Comparison of ENCODE assay signal across 8 mouse cellular contexts in genomic region chr17:15379741-15380526, GRCm38 (mm10). TPM values are rescaled to one million over a fixed set of nuclear protein-coding genes. Genes with fewer than 3 reads are reported as not detected.
A peak's percentile ranks its signal among the peaks of the same experiment; 100 is the strongest.
DNase-seq lines count a peak whose midpoint lies in the region; TF ChIP-seq lines count a peak whose summit lies in the region.

No protein-coding gene starts in this region.

- no peak for TF ChIP-seq EP300 in heart, adult 2 months (IDR thresholded peaks at IDR 0.05; ENCODE audit: insufficient read depth, low read depth, low read length)

- H3K27ac ChIP-seq in heart, adult 2 months = no peak overlapping the region
- H3K27ac ChIP-seq in ES-E14 (ENCODE audit: insufficient read depth, low read depth, low read length, poor library complexity, severe bottlenecking) (no peak overlapping the region), macrophage (no peak overlapping the region)
- H3K27ac ChIP-seq in hindbrain, embryonic 10.5 days = peak overlapping the region; percentile 98

- peak overlapping the region; percentile 35 for H3K4me3 ChIP-seq in heart, adult 2 months
- H3K4me3 ChIP-seq in ES-E14 (ENCODE audit: insufficient read depth in 1 of 2, low read depth in 1 of 2, low read length in 2 of 2, poor library complexity in 1 of 2, severe bottlenecking in 1 of 2) = peak overlapping the region; percentile 34 to 46; a peak in 3 of 4 replicates
- peak overlapping the region; percentile 82 for H3K4me3 ChIP-seq in hindbrain, embryonic 10.5 days
- peak overlapping the region; percentile 25; the same call in 1 of the 2 replicates for H3K4me3 ChIP-seq in macrophage (ENCODE audit: inconsistent target)

- TF ChIP-seq CTCF in heart, adult 2 months (IDR thresholded peaks at IDR 0.05) = no peak

- H3K36me3 ChIP-seq in heart, adult 2 months (ENCODE audit: control insufficient read depth, insufficient read depth, low read length) = no peaks in the 10 kb centered on the region
- H3K36me3 ChIP-seq in ES-E14 (ENCODE audit: control insufficient read depth, insufficient read depth, low read length, poor library complexity, severe bottlenecking) = no peaks in the 10 kb centered on the region
- H3K36me3 ChIP-seq in hindbrain, embryonic 10.5 days = no peaks in the 10 kb centered on the region
- H3K36me3 ChIP-seq in macrophage (ENCODE audit: inconsistent target) = no peaks in the 10 kb centered on the region

- no peak for TF ChIP-seq POLR2A in heart, adult 2 months (IDR thresholded peaks at IDR 0.05; ENCODE audit: insufficient read depth, low read depth, low read length)

- H3K79me2 ChIP-seq in heart, adult 2 months (replicated peaks; ENCODE audit: control insufficient read depth, insufficient read depth, low read length) = no peaks in the 10 kb centered on the region
- H3K79me2 ChIP-seq in macrophage (ENCODE audit: inconsistent target) = no peaks in the 10 kb centered on the region

- peaks cover 2% of the 10 kb centered on the region; the same call in 1 of the 2 replicates for H3K4me1 ChIP-seq in heart, adult 2 months (ENCODE audit: control insufficient read depth, insufficient read depth, low read length)
- H3K4me1 ChIP-seq in ES-E14 (ENCODE audit: control insufficient read depth in 2 of 2, insufficient read depth in 2 of 2, low read length in 2 of 2, poor library complexity in 1 of 2) = peaks cover 17 to 19% of the 10 kb centered on the region in 2 experiments
- H3K4me1 ChIP-seq in hindbrain, embryonic 10.5 days (replicated peaks) = peaks cover 80% of the 10 kb centered on the region

- H3K9ac ChIP-seq in heart, adult 2 months (ENCODE audit: low read depth, low read length) = no peak overlapping the region
- no peak overlapping the region for H3K9ac ChIP-seq in ES-E14 (ENCODE audit: insufficient read depth, low read depth, low read length, poor library complexity, severe bottlenecking)

- intact Hi-C loops in heart, adult 2 months (cut with DNase I) = loop anchor here (2.0 to 10.0 kb wide), 4 partner anchors 15 to 445 kb away; no protein-coding TSS in a partner anchor
- intact Hi-C loops in heart, postnatal 36 days (cut with DNase I) = loop anchor here (5.0 kb wide), 1 partner anchor 87 kb away; no protein-coding TSS in a partner anchor

- in situ Hi-C loops in ES-E14 (cut with MboI; ENCODE audit: low sequenced_read_pairs in 2 of 2, unreplicated experiment in 2 of 2) = no loop called here

- H3K27me3 ChIP-seq in heart, adult 2 months (ENCODE audit: control insufficient read depth, insufficient read depth, low read length) = peaks cover 4% of the 10 kb centered on the region; the same call in 1 of the 2 replicates
- H3K27me3 ChIP-seq in hindbrain, embryonic 10.5 days (ENCODE audit: insufficient read depth, poor library complexity, severe bottlenecking) = peaks cover 93% of the 10 kb centered on the region

- no peaks in the 10 kb centered on the region for H3K9me3 ChIP-seq in ES-E14 (ENCODE audit: control insufficient read depth, insufficient read depth, low read depth, low read length)
- no peaks in the 10 kb centered on the region for H3K9me3 ChIP-seq in hindbrain, embryonic 10.5 days

- 32% methylated on average over 17 of the region's 17 CpGs for WGBS in heart, adult 2 months
- 6% methylated on average over 17 of the region's 17 CpGs for WGBS in hindbrain, embryonic 10.5 days
- 31% methylated on average over 17 of the region's 17 CpGs for WGBS in macrophage (ENCODE audit: missing documents)

- DNase-seq in heart, adult 2 months = no peak
- no peak for DNase-seq in heart, postnatal 36 days
- no peak for DNase-seq in ES-E14 (ENCODE audit: low read depth, low spot score)
- DNase-seq in hindbrain, embryonic 10.5 days (ENCODE audit: low spot score) = no peak
- DNase-seq in spleen, adult 18-20 months = no peak
- no peak for DNase-seq in urinary bladder, postnatal 25 days (ENCODE audit: low spot score)
- no peak for DNase-seq in cerebellum, adult 9-11 months

TF ChIP-seq in ES-E14, 5 proteins besides CTCF, POLR2A, EP300 and RAD21:
- no peak for TF ChIP-seq CHD2 (IDR thresholded peaks at IDR 0.05; ENCODE audit: low read depth, low read length)
- no peak for TF ChIP-seq ZNF384 (IDR thresholded peaks at IDR 0.05; ENCODE audit: low read depth, low read length)
- TF ChIP-seq HCFC1 (IDR thresholded peaks at IDR 0.05; ENCODE audit: borderline replicate concordance, insufficient read depth, low read length) = no peak
- no peak for TF ChIP-seq ZC3H11A (IDR thresholded peaks at IDR 0.05; ENCODE audit: borderline replicate concordance, low read depth, low read length)
- TF ChIP-seq MAFK (IDR thresholded peaks at IDR 0.05; ENCODE audit: insufficient read depth, low read depth, low read length) = no peak

RNA-seq across cellular contexts. Expression of gene Dll1, which starts 3.3 kb away (rescaled TPM):
- 1 to 10 TPM; 5.1 to 5.8 TPM for total RNA-seq in heart, adult 2 months (2021)
- polyA plus RNA-seq in heart, adult 2 months (2012; rRNA removed) = 5.4 and 10.0 TPM in 2 replicates
- total RNA-seq in heart, postnatal 36 days (2021) = 1 to 10 TPM; 6.2 to 7.0 TPM
- total RNA-seq in ES-E14 (2012; rRNA removed) = 13.8 and 42.4 TPM in 2 replicates
- 67.6 and 90.9 TPM in 2 replicates for polyA plus RNA-seq in hindbrain, embryonic 10.5 days (2016; fragmentation: Nextera tagmentation; extraction: Ambion mirVana)
- 10 to 100 TPM in 1 of 26 experiments, 1 to 10 TPM in 10, under 1 TPM in 7, not detected in 8; 0.25 to 11.9 (median 1.4) TPM for total RNA-seq in macrophage (2018; cell fraction: chromatin; rRNA removed)
- total RNA-seq in macrophage (2018; cell fraction: cytosol; rRNA removed) = 1 to 10 TPM in 1 of 26 experiments, under 1 TPM in 23, not detected in 2; 0.10 to 4.3 (median 0.40) TPM
- 10 to 100 TPM in 2 of 26 experiments, 1 to 10 TPM in 12, under 1 TPM in 8, not detected in 4; 0.28 to 21.2 (median 1.9) TPM for total RNA-seq in macrophage (2018; cell fraction: nucleus; rRNA removed)
- polyA plus RNA-seq in macrophage (2018) = 0.17 to 0.38 TPM in 2 of 3 replicates, not detected in the other

RNA-seq across cellular contexts. Expression of gene Fam120b, which starts 16.1 kb away (rescaled TPM):
- 10 to 100 TPM; 11.9 to 12.7 TPM for total RNA-seq in heart, adult 2 months (2021)
- 7.1 and 10.6 TPM in 2 replicates for polyA plus RNA-seq in heart, adult 2 months (2012; rRNA removed)
- 10 to 100 TPM; 11.4 to 11.9 TPM for total RNA-seq in heart, postnatal 36 days (2021)
- 7.1 and 9.2 TPM in 2 replicates for total RNA-seq in ES-E14 (2012; rRNA removed)
- polyA plus RNA-seq in hindbrain, embryonic 10.5 days (2016; fragmentation: Nextera tagmentation; extraction: Ambion mirVana) = 28.0 and 30.7 TPM in 2 replicates
- total RNA-seq in macrophage (2018; cell fraction: chromatin; rRNA removed) = 10 to 100 TPM; 21.2 to 99.0 (median 61.0) TPM
- total RNA-seq in macrophage (2018; cell fraction: cytosol; rRNA removed) = 10 to 100 TPM in 24 of 26 experiments, 1 to 10 TPM in 2; 8.6 to 16.2 (median 12.3) TPM
- total RNA-seq in macrophage (2018; cell fraction: nucleus; rRNA removed) = 10 to 100 TPM; 21.5 to 90.0 (median 42.4) TPM
- 12.4 to 20.1 TPM (median 14.3 TPM) in 3 replicates for polyA plus RNA-seq in macrophage (2018)

Comparison
In these comparisons a context has a peak if more than half of its experiments do, and no peak if none do; other contexts are left out.
1. H3K4me3 ChIP-seq: peak in every context shown above with its lines; median percentile 82 in hindbrain, embryonic 10.5 days; 40 in ES-E14; 35 in heart, adult 2 months; 25 in macrophage.